Mouse (Mus musculus) liver, embryonic 15.5 days (tissue): ENCODE measurements around the gene Rcor1. TPM values are rescaled to one million over a fixed set of nuclear protein-coding genes. Genes with fewer than 3 reads are reported as not detected.

ENCODE experiments used
- ATAC-seq: fragments of 200-750 bp; cut with Nextera tagmentation; 2 replicates; pipeline ENCODE4 v1.8.0; 2017; ENCODE audit warnings: moderate number of reproducible peaks, mild to moderate bottlenecking, moderate library complexity; ENCODE audit not compliant: insufficient read depth
- H3K27ac ChIP-seq: fragments of 300-500 bp; sonication (generic); replicated peaks from 2 replicates; pipeline ENCODE4 v1.5.1; 2015; ENCODE audit warnings: mild to moderate bottlenecking, inconsistent platforms
- H3K27me3 ChIP-seq: fragments of 300-500 bp; sonication (generic); 2 replicates; pipeline ENCODE4 v1.6.1; 2015; ENCODE audit warnings: mild to moderate bottlenecking, inconsistent platforms
- H3K36me3 ChIP-seq: fragments of 300-500 bp; sonication (generic); replicated peaks from 2 replicates; pipeline ENCODE4 v1.6.1; 2015; ENCODE audit warnings: moderate library complexity, mild to moderate bottlenecking, inconsistent platforms
- H3K4me1 ChIP-seq: fragments of 300-500 bp; sonication (generic); replicated peaks from 2 replicates; pipeline ENCODE4 v1.6.1; 2015; ENCODE audit warnings: inconsistent platforms
- H3K4me2 ChIP-seq: fragments of 300-500 bp; sonication (generic); 2 replicates; pipeline ENCODE4 v1.6.1; 2015; ENCODE audit warnings: moderate library complexity, mild to moderate bottlenecking, inconsistent platforms
- H3K4me3 ChIP-seq: fragments of 300-500 bp; sonication (generic); replicated peaks from 2 replicates; pipeline ENCODE4 v1.5.1; 2015; ENCODE audit warnings: mild to moderate bottlenecking, inconsistent platforms
- H3K9ac ChIP-seq: fragments of 300-500 bp; sonication (generic); 2 replicates; pipeline ENCODE4 v1.6.1; 2015; ENCODE audit warnings: moderate library complexity, mild to moderate bottlenecking, inconsistent platforms
- H3K9me3 ChIP-seq: fragments of 300-500 bp; sonication (generic); replicated peaks from 2 replicates; pipeline ENCODE4 v1.6.1; 2016; ENCODE audit warnings: inconsistent platforms
- WGBS: fragments of 180-500 bp; shearing (Covaris S2); methylation state at CpG from one replicate; pipeline ENCODE4 v1.1.7; 2015; ENCODE audit warnings: mixed read lengths; ENCODE audit not compliant: insufficient replicate concordance; 5-methylcytosine and 5-hydroxymethylcytosine counted together
- polyA plus RNA-seq: library from polyadenylated mRNA; unstranded; fragments of >200 nt; fragmentation: Nextera tagmentation; extraction: Ambion mirVana; gene quantifications from 2 replicates; pipeline ENCODE4 v1.2.1, GENCODE M21; 2015

Rcor1 gene
- polyA plus RNA-seq, 1 experiment from 2014 or later, result 4.6 TPM

DNA sequence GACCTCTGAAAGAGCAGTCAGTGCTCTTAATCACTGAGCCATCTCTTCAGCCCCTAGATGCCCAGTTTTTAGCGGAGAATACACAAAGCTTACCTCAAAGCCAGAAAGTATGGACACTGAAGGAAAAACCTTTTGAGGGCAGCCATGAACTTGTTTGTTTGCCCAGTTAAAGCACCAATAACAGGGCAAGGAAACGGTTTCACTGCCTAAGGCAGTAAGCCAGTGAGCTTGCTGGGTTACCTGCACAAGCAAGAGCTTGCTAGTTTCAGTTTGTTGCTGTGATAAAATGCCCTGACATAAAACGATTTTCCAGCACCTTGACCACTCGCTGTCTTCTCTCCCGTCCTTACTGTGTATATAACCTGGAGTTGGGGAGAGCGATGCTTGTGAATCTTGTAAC is 55.9 kb downstream of the Rcor1 start:
- Histone ChIP-seq H3K27me3 (no peaks in the 10 kb centered on the region), H3K4me1 (peaks cover 16% of the 10 kb centered on the region), H3K4me2 (no peak overlapping the region), H3K9me3 (no peaks in the 10 kb centered on the region), H3K36me3 (peaks cover 38% of the 10 kb centered on the region), H3K27ac (no peak overlapping the region), H3K9ac (no peak overlapping the region), H3K4me3 (no peak overlapping the region)
- ATAC-seq, result no peak
- 87% methylated on average over 6 of the region's 6 CpGs for WGBS

DNA sequence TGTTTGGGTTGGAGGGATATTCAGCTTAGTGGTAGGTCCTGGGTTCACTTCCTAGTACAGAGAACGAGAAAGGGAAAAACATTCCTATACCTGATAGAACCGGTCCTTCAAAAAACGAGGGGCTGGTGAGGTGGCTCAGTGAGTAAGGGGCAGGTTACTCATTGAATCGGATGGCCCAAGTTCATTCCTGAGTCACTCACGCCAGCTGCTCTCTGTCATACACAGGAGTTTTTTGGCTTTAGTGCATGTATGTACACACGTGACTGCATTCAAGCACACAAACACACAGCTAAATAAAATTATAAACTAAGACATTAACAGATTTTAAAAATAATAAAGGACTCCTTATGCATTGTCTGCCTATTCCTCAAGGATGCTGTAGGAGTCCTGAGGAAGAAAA is 57.1 kb downstream of the Rcor1 start:
- ATAC-seq, result no peak
- Histone ChIP-seq H3K4me3 (no peak overlapping the region), H3K36me3 (peaks cover 49% of the 10 kb centered on the region), H3K4me1 (peaks cover 16% of the 10 kb centered on the region), H3K9ac (no peak overlapping the region), H3K9me3 (no peaks in the 10 kb centered on the region), H3K27me3 (no peaks in the 10 kb centered on the region), H3K4me2 (no peak overlapping the region), H3K27ac (no peak overlapping the region)
- WGBS, result 72% methylated on average over 6 of the region's 6 CpGs

DNA sequence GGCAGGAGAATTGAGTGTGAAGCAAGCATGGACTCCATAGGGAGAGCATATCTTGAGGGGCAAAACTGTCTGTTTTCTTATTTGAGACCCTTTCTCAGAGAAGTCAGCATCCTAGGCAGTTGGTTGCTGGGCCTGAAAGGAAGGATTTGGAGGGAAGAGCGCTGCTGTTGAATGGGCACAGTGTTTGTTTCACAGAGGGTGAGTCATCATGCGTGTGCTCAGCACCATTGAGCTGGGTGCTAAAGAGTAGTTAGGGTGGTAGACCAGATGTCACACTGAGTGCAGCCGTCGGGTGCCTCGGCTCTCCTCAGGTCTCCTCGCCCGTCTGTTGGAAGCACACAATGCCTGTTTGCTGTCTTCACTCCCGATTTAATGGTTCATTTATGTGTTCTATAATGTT is 57.9 kb downstream of the Rcor1 start:
- H3K9me3 ChIP-seq, result no peaks in the 10 kb centered on the region
- H3K4me1 ChIP-seq, result peaks cover 16% of the 10 kb centered on the region
- no peak for ATAC-seq
- no peak overlapping the region for H3K9ac ChIP-seq
- H3K4me3 ChIP-seq, result no peak overlapping the region
- H3K4me2 ChIP-seq, result no peak overlapping the region
- H3K27ac ChIP-seq, result no peak overlapping the region
- no peaks in the 10 kb centered on the region for H3K27me3 ChIP-seq
- peaks cover 53% of the 10 kb centered on the region for H3K36me3 ChIP-seq
- WGBS, result 87% methylated on average over 8 of the region's 8 CpGs

DNA sequence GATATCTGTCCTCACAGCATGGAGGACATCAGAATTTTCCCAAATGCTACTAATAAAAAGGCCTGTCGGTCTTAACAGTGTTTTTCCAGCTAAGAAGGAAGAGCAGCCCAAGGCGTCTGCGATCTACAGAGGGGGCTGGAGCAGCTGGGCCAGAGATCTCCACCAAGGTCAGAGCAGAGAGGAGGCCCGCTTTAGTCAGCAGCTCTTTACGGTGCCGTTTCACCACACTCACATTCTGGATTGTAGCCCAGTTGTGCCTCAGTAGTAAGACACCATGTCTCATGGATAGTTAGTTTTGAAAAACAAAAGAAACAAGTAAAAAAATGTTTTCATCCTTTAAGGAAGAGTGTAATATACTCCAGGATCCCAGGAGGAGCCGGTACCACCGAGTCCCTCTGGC is 72.0 kb downstream of the Rcor1 start:
- 88% methylated on average over 8 of the region's 8 CpGs for WGBS
- no peaks in the 10 kb centered on the region for H3K27me3 ChIP-seq
- no peak overlapping the region for H3K4me2 ChIP-seq
- no peak for ATAC-seq
- H3K36me3 ChIP-seq, result peaks cover 92% of the 10 kb centered on the region
- H3K4me3 ChIP-seq, result no peak overlapping the region
- no peak overlapping the region for H3K27ac ChIP-seq
- no peak overlapping the region for H3K9ac ChIP-seq
- H3K9me3 ChIP-seq, result no peaks in the 10 kb centered on the region
- no peaks in the 10 kb centered on the region for H3K4me1 ChIP-seq

DNA sequence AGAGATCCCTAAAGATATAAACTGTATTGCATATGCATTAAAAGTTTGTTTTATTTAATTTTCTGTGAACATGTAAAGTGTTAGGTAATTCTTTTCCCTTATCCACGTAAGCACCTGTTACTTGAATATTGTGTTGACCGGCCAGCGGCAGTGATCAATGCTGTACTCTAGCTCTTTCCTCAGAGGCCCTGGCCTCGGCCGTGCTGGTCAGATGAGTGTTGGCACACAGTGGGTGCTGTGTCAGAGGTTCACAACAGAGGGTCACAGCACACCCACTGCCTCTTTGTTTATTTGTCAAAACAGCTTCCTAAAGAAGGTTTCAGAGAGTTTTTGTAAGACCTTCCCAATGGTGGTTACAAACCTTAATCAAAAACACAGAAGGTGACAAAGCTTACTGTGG is 75.4 kb downstream of the Rcor1 start:
- H3K27ac ChIP-seq, result no peak overlapping the region
- 81% methylated on average over 5 of the region's 5 CpGs for WGBS
- no peak for ATAC-seq

DNA sequence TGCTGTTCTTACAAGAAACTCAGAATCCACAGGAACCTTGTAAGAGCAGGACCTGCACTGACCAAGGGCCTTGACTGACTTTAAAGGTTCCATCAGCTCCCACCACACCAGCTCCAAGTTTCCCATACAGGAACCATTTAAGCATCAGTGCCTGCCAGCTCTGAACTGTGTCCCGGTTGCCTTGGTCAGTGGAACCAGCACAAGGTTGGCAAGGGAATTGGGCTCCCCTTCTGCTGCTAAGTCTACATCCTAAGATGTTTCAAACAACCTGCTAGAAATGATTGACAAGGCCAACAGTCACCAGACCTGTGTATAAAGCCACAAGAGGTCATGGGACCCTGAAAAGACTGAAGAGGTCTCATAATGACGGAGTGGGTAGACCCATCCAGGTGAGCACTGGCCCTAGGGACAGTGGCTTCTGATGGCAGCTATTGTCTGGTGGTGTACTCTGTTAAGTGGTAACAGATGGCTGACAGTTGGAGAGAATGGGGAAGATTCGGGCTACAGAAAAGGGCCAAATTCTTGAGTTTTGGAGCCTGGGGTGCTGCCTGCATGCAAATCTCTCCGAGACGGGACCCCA is 80.4 kb downstream of the Rcor1 start:
- WGBS, result 83% methylated on average over 5 of the region's 5 CpGs
- H3K36me3 ChIP-seq, result peaks cover 37% of the 10 kb centered on the region
- no peaks in the 10 kb centered on the region for H3K9me3 ChIP-seq
- no peaks in the 10 kb centered on the region for H3K4me1 ChIP-seq
- no peaks in the 10 kb centered on the region for H3K27me3 ChIP-seq
- H3K27ac ChIP-seq, result no peak overlapping the region
- no peak overlapping the region for H3K4me3 ChIP-seq
- H3K9ac ChIP-seq, result no peak overlapping the region
- ATAC-seq, result no peak
- no peak overlapping the region for H3K4me2 ChIP-seq

More for the DNA sequence above, 75.4 kb downstream of the Rcor1 start:
- Histone ChIP-seq H3K4me1 (no peaks in the 10 kb centered on the region), H3K9me3 (no peaks in the 10 kb centered on the region), H3K9ac (no peak overlapping the region), H3K36me3 (peaks cover 84% of the 10 kb centered on the region), H3K4me2 (no peak overlapping the region), H3K27me3 (no peaks in the 10 kb centered on the region), H3K4me3 (no peak overlapping the region)

DNA sequence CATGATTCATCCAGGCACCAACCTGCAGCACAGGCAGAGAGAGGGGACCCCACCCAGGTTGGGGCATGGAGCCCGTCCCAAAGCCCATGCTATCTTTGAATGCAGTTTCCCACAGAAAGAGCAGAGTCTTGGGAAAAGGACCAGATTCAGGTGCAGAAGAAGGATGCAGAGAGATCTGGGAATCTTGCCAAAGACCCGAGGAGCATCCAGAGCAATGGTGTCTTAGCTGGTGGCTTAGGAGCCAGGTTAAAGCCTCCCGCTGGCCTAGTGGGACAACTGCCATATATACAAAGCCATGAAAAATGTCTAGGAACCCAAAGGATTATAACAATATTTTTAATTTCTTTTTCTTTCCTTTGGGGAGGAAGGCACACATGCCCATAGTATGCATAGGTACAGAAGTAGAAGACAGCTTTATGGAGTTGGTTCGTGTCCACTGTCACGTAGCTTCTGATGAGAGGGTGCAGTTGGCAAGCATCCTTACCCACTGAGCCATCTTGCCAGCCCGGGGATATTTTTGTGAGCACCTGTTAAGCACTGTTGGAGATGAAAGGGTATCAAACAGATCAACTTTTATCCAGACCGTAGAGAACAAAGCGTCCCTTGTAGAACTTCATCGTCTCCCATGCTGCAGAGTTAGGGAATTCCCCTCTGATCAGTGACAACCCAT is 82.0 kb downstream of the Rcor1 start:
- peaks cover 26% of the 10 kb centered on the region for H3K36me3 ChIP-seq
- H3K4me1 ChIP-seq, result no peaks in the 10 kb centered on the region
- no peak overlapping the region for H3K9ac ChIP-seq
- WGBS, result 78% methylated on average over 9 of the region's 9 CpGs
- H3K4me2 ChIP-seq, result no peak overlapping the region
- no peaks in the 10 kb centered on the region for H3K9me3 ChIP-seq
- ATAC-seq, result no peak
- no peak overlapping the region for H3K4me3 ChIP-seq
- no peak overlapping the region for H3K27ac ChIP-seq
- H3K27me3 ChIP-seq, result no peaks in the 10 kb centered on the region

DNA sequence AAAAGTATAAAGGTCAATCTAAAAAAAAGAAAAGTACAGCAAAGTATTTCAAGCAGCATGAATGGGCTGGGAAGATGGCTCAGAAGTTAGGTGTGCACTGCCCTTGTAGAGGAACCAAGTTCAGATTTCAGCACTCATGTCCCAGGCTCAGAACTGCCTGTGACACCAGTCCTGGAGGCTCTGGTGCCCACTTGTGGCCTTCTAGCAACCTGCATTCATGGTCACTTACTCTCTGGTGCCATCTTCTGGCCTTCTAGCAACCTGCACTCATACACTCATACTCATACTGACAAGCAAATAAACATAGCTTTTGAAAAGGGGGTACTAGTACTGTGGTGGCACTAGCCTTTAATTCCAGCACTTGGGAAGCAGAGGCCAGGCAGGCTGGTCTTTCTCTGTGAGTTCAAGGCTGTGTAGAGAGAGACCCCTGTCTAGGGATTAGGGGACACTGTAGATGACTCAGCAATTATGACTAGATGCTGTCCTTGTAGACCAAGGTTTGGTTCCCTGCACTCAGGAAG is 83.2 kb downstream of the Rcor1 start:
- Histone ChIP-seq H3K27ac (no peak overlapping the region), H3K4me1 (no peaks in the 10 kb centered on the region), H3K4me2 (no peak overlapping the region), H3K9ac (no peak overlapping the region), H3K27me3 (no peaks in the 10 kb centered on the region), H3K4me3 (no peak overlapping the region), H3K36me3 (peaks cover 14% of the 10 kb centered on the region), H3K9me3 (no peaks in the 10 kb centered on the region)
- ATAC-seq, result no peak

DNA sequence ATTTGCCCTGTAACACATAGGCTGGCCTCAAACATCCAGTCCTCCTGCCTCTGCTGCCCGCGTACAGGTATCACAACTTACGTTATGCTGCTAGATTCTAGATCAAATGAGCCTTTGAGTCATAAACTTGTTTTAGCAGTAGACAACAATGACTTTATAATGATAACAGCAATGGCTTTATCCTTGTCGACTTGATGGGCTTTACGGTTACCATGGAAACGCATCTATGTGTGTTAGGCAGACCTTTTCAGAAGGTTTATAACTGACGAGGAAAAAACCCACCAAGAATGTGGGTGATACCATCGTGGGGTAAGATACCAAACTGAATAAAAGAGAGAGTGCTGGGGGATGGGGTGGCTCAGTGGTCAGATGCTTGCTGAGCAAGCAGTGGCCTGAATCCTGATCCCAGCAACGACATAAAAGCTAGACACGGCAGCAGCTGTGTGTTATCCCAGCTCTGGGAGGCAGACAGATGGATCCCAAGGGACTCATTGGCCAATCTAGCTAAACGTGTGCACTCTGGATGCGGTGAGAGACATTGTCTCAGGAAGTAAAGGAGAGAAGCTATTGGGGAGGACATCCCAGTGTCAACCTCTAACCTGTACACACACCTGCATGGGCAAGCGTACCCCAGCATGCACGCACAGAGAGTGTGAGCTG is 85.6 kb downstream of the Rcor1 start:
- Histone ChIP-seq H3K9me3 (no peaks in the 10 kb centered on the region), H3K27me3 (no peaks in the 10 kb centered on the region), H3K9ac (no peak overlapping the region), H3K4me1 (no peaks in the 10 kb centered on the region), H3K4me3 (no peak overlapping the region), H3K4me2 (no peak overlapping the region), H3K27ac (no peak overlapping the region), H3K36me3 (no peaks in the 10 kb centered on the region; the same call in 1 of the 2 replicates)
- ATAC-seq, result no peak
- 74% methylated on average over 14 of the region's 14 CpGs for WGBS

DNA sequence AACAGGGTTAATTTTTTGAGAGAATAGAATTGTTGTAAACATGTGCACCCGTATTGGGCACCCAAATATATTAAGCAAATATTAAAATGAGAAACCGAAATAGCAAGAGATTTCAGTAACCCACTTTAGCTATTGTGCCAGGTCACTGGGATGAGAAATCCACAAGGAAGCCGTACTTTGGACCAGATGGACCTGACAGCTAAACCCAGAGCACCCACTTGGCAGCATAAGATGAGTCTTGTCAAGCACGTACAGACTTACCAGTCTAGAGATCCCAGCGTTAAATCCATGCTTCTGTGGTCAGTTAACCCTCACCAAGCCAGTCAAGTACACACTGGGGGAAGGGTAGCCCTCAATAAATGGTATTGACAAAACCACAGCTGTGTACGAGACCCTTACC is 86.5 kb downstream of the Rcor1 start:
- no peaks in the 10 kb centered on the region for H3K27me3 ChIP-seq
- H3K4me3 ChIP-seq, result no peak overlapping the region
- H3K9ac ChIP-seq, result no peak overlapping the region
- no peaks in the 10 kb centered on the region for H3K4me1 ChIP-seq
- H3K9me3 ChIP-seq, result no peaks in the 10 kb centered on the region
- H3K4me2 ChIP-seq, result no peak overlapping the region
- WGBS, result 67% methylated on average over 6 of the region's 6 CpGs
- H3K36me3 ChIP-seq, result no peaks in the 10 kb centered on the region
- ATAC-seq, result no peak
- no peak overlapping the region for H3K27ac ChIP-seq

DNA sequence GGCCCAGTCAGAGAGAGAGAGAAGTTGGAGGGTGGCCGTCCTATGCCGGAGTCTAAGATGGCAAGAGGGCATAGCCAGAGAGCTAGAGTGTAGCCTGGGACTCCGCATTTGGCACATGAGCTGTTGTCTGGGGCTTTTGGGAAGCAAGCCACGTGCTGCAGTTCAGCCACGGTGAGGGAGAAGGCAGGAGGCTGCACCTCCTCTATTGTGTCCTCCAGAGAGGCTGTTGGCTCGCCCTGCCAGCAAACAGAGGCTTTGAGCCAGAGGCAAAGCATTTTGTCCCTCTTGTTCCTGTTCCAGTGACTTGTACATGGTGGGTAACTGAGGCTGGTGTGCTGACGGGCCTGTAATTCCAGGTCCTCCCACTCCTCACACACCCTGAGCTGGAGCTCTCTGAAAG is 95.0 kb downstream of the Rcor1 start:
- H3K9me3 ChIP-seq, result no peaks in the 10 kb centered on the region
- 58% methylated on average over 7 of the region's 7 CpGs for WGBS
- H3K9ac ChIP-seq, result no peak overlapping the region
- peaks cover 5% of the 10 kb centered on the region for H3K4me1 ChIP-seq
- no peaks in the 10 kb centered on the region for H3K36me3 ChIP-seq
- no peak overlapping the region for H3K27ac ChIP-seq
- H3K27me3 ChIP-seq, result no peaks in the 10 kb centered on the region
- H3K4me2 ChIP-seq, result no peak overlapping the region
- no peak for ATAC-seq
- no peak overlapping the region for H3K4me3 ChIP-seq
